Mouse (Mus musculus) CH12.LX (cell line): Measurements from ENCODE around the gene Ilf2. TPM values are rescaled to one million over a fixed set of nuclear protein-coding genes. Genes with fewer than 3 reads are reported as not detected.

Source experiments
- DNase-seq: peaks from one replicate; pipeline ENCODE4 v3.0.0-alpha.2; 2013; ENCODE audit errors: extremely low read depth
- H3K27ac ChIP-seq: 2 replicates; pipeline ENCODE4 v1.5.1; 2012; ENCODE audit warnings: low read depth, mild to moderate bottlenecking, control low read depth, moderate library complexity; ENCODE audit not compliant: insufficient read depth
- H3K27me3 ChIP-seq: replicated peaks from 2 replicates; pipeline ENCODE3; 2012; ENCODE audit warnings: inconsistent platforms
- H3K36me3 ChIP-seq, 2 experiments: replicated peaks in 1 of 2; 2 replicates each; pipeline versions ENCODE3 to v1.6.1; 2012; ENCODE audit warnings: inconsistent platforms in 1 of 2, low read length in 1 of 2, mild to moderate bottlenecking in 1 of 2, mixed read lengths in 1 of 2, moderate library complexity in 1 of 2; ENCODE audit not compliant: control insufficient read depth in 1 of 2, insufficient read depth in 1 of 2
- H3K4me1 ChIP-seq, 2 experiments: 2 replicates each; pipeline ENCODE4 v1.6.1; 2012; ENCODE audit warnings: inconsistent platforms in 1 of 2, moderate library complexity in 1 of 2; ENCODE audit not compliant: insufficient read depth in 2 of 2, control insufficient read depth in 1 of 2
- H3K4me2 ChIP-seq: 2 replicates; pipeline ENCODE4 v1.6.1; 2012; ENCODE audit warnings: low read depth, mild to moderate bottlenecking, control low read depth; ENCODE audit not compliant: poor library complexity, insufficient read depth, severe bottlenecking
- H3K4me3 ChIP-seq, 3 experiments: fragments of 150-350 bp in 1 of 3; sonication (generic) in 1 of 3; replicated peaks in 1 of 3; 2 replicates each; pipeline versions ENCODE3 to v1.5.1; 2011 to 2012; ENCODE audit warnings: low read depth in 2 of 3, low read length in 2 of 3, mild to moderate bottlenecking in 2 of 3, moderate library complexity in 2 of 3, control low read depth in 1 of 3, improper control_type of control experiment in 1 of 3, inconsistent platforms in 1 of 3, mixed read lengths in 1 of 3; ENCODE audit not compliant: poor library complexity in 1 of 3
- H3K79me2 ChIP-seq: replicated peaks from 2 replicates; pipeline ENCODE4 v1.6.1; 2012; ENCODE audit warnings: mild to moderate bottlenecking, moderate library complexity; ENCODE audit not compliant: control insufficient read depth, poor library complexity, insufficient read depth, severe bottlenecking; ENCODE audit errors: extremely low read depth
- H3K9ac ChIP-seq: 2 replicates; pipeline ENCODE4 v1.6.1; 2012; ENCODE audit warnings: low read depth, mild to moderate bottlenecking, control low read depth, moderate library complexity; ENCODE audit not compliant: insufficient read depth
- H3K9me3 ChIP-seq: replicated peaks from 2 replicates; pipeline ENCODE3; 2012; ENCODE audit warnings: low read length, inconsistent platforms, mixed read lengths
- CTCF ChIP-seq, 2 experiments: IDR thresholded peaks in 1 of 2; conservative IDR thresholded peaks in 1 of 2; 2 replicates each; pipeline ENCODE4 v1.5.1; 2011 to 2012; ENCODE audit warnings: low read depth in 2 of 2, low read length in 2 of 2, improper control_type of control experiment in 1 of 2, inconsistent platforms in 1 of 2, mild to moderate bottlenecking in 1 of 2, moderate library complexity in 1 of 2
- EP300 ChIP-seq: IDR thresholded peaks from 2 replicates; pipeline ENCODE4 v1.6.1; 2011; ENCODE audit warnings: low read length, improper control_type of control experiment
- HCFC1 ChIP-seq: IDR thresholded peaks from 2 replicates; pipeline ENCODE4 v1.6.1; 2012; ENCODE audit warnings: low read depth, mild to moderate bottlenecking, inconsistent platforms, low read length, improper control_type of control experiment
- IRF4 ChIP-seq: IDR thresholded peaks from 2 replicates; pipeline ENCODE4 v1.6.1; 2014; ENCODE audit warnings: low read depth, mild to moderate bottlenecking, inconsistent platforms, low read length, improper control_type of control experiment
- JUN ChIP-seq: IDR thresholded peaks from 2 replicates; pipeline ENCODE4 v1.6.1; 2011; ENCODE audit warnings: low read depth, mild to moderate bottlenecking, low read length, improper control_type of control experiment, moderate library complexity; ENCODE audit not compliant: insufficient read depth
- KAT2A ChIP-seq: IDR thresholded peaks from 2 replicates; pipeline ENCODE4 v1.6.1; 2012; ENCODE audit warnings: low read length, improper control_type of control experiment, inconsistent platforms; ENCODE audit not compliant: insufficient replicate concordance
- MAX ChIP-seq: IDR thresholded peaks from 2 replicates; pipeline ENCODE4 v1.6.1; 2011; ENCODE audit warnings: low read length, improper control_type of control experiment
- MAZ ChIP-seq: IDR thresholded peaks from 2 replicates; pipeline ENCODE4 v1.6.1; 2012; ENCODE audit warnings: low read depth, mild to moderate bottlenecking, inconsistent platforms, low read length, improper control_type of control experiment, moderate library complexity
- MYC ChIP-seq: IDR thresholded peaks from 2 replicates; pipeline ENCODE4 v1.6.1; 2011; ENCODE audit warnings: low read depth, mild to moderate bottlenecking, improper control_type of control experiment, low read length
- POLR2A ChIP-seq: IDR thresholded peaks from 2 replicates; pipeline ENCODE4 v1.6.1; 2011; ENCODE audit warnings: low read depth, mild to moderate bottlenecking, improper control_type of control experiment, low read length
- RAD21 ChIP-seq: IDR thresholded peaks from 2 replicates; pipeline ENCODE4 v1.6.1; 2011; ENCODE audit warnings: low read depth, mild to moderate bottlenecking, low read length, improper control_type of control experiment, moderate library complexity
- RCOR1 ChIP-seq: conservative IDR thresholded peaks from 2 replicates; pipeline ENCODE4 v1.6.1; 2012; ENCODE audit warnings: low read depth, mild to moderate bottlenecking, inconsistent platforms, low read length, improper control_type of control experiment
- TBP ChIP-seq: conservative IDR thresholded peaks from 2 replicates; pipeline ENCODE4 v1.6.1; 2011; ENCODE audit warnings: low read depth, low read length, improper control_type of control experiment
- UBTF ChIP-seq: IDR thresholded peaks from 2 replicates; pipeline ENCODE4 v1.6.1; 2012; ENCODE audit warnings: low read depth, mild to moderate bottlenecking, inconsistent platforms, low read length, improper control_type of control experiment, moderate library complexity
- USF1 ChIP-seq: IDR thresholded peaks from 2 replicates; pipeline ENCODE4 v1.6.1; 2014; ENCODE audit warnings: low read depth, mild to moderate bottlenecking, inconsistent platforms, low read length, improper control_type of control experiment
- ZMIZ1 ChIP-seq: IDR thresholded peaks from 2 replicates; pipeline ENCODE4 v1.6.1; 2012; ENCODE audit warnings: low read depth, mild to moderate bottlenecking, inconsistent platforms, low read length, improper control_type of control experiment
- dilution Hi-C: fragments of 300-500 bp; cut with MboI; formaldehyde crosslinking; loops from 2 replicates; pipeline ENCODE4 v1.14.3; 2020; ENCODE audit warnings: low sequenced_read_pairs; ENCODE audit not compliant: extremely low pct_unique_long_range_greater_than_20kb, extremely low pct_ligation_motif_present
- in situ Hi-C: fragments of 300-500 bp; cut with MboI; formaldehyde crosslinking; loops from 3 replicates; pipeline ENCODE4 v1.14.3; 2019; ENCODE audit warnings: low sequenced_read_pairs, low pct_ligation_motif_present, low pct_unique_long_range_greater_than_20kb, mixed read lengths
- polyA plus RNA-seq: library from polyadenylated mRNA; unstranded; fragments of >175 nt; gene quantifications from 2 replicates; pipeline ENCODE4 v1.2.1, GENCODE M21; 2012; ENCODE audit warnings: low read depth; ENCODE audit not compliant: insufficient read length
- total RNA-seq, 2 experiments: library from RNA; depleted of rRNA; stranded (reverse); fragments of 300-350 nt in 1 of 2; fragments of >200 nt in 1 of 2; gene quantifications; 2 replicates each; pipeline ENCODE4 v1.2.3; 2012 to 2014

Ilf2 gene
- total and polyA plus RNA-seq, 3 experiments: 120 to 197 (median 182) TPM

- TF ChIP-seq MAZ (no peak), TBP (no peak)
- no peaks in the 10 kb centered on the region for H3K79me2 ChIP-seq
- no peak overlapping the region for H3K27ac ChIP-seq
- H3K9ac ChIP-seq: peak overlapping the region; percentile 78
- in situ Hi-C loops (no loop called here), dilution Hi-C loops (no loop called here)
- peaks cover 9 to 18% of the 10 kb centered on the region in 2 experiments; a peak in 2 of 4 replicates for H3K4me1 ChIP-seq
- DNase-seq: no peak
- H3K4me3 ChIP-seq: peak overlapping the region; percentile 62 to 67 (median 66)
- peaks cover 2 to 22% of the 10 kb centered on the region in 2 experiments for H3K36me3 ChIP-seq
- no peaks in the 10 kb centered on the region for H3K9me3 ChIP-seq
- peak overlapping the region; percentile 82 for H3K4me2 ChIP-seq
- H3K27me3 ChIP-seq: no peaks in the 10 kb centered on the region
These were observed 39.3 kb downstream of the Ilf2 start for GRCm38 (mm10) chr3:90515242-90515641.

GRCm38 (mm10) chr3:90515789-90516188 is 39.9 kb downstream of the Ilf2 start:
- no peak overlapping the region for H3K27ac ChIP-seq
- peak overlapping the region; percentile 78; the same call in 1 of the 2 replicates for H3K9ac ChIP-seq
- H3K4me1 ChIP-seq: peaks cover 9 to 18% of the 10 kb centered on the region in 2 experiments; a peak in 2 of 4 replicates
- dilution Hi-C loops (no loop called here), in situ Hi-C loops (no loop called here)
- no peaks in the 10 kb centered on the region for H3K79me2 ChIP-seq
- H3K4me3 ChIP-seq: no peak overlapping the region
- TF ChIP-seq UBTF: no peak
- TF ChIP-seq ZMIZ1: no peak
- TF ChIP-seq HCFC1: no peak
- TF ChIP-seq POLR2A: no peak
- TF ChIP-seq RCOR1: no peak
- no peak for TF ChIP-seq JUN
- TF ChIP-seq IRF4: no peak
- no peak for TF ChIP-seq CTCF (conservative IDR thresholded peaks at IDR 0.05 in 1 of 2, IDR thresholded peaks at IDR 0.05 in 1 of 2; ENCODE audit: low read depth in 2 of 2, low read length in 2 of 2)
- TF ChIP-seq KAT2A: no peak
- TF ChIP-seq TBP: no peak
- no peak for TF ChIP-seq USF1
- no peak for TF ChIP-seq MAX
- TF ChIP-seq EP300: no peak
- no peak for TF ChIP-seq MYC
- TF ChIP-seq RAD21: no peak
- H3K4me2 ChIP-seq: peak overlapping the region; percentile 82
- no peaks in the 10 kb centered on the region for H3K9me3 ChIP-seq
- no peak for DNase-seq
- no peaks in the 10 kb centered on the region for H3K27me3 ChIP-seq
- H3K36me3 ChIP-seq: peaks cover 2 to 26% of the 10 kb centered on the region in 2 experiments
